Mouse (Mus musculus) neutrophil, adult 59 days (primary cell): ENCODE results near the gene Tnk1. TPM values are rescaled to one million over a fixed set of nuclear protein-coding genes. Genes with fewer than 3 reads are reported as not detected.

Experiments used
- total RNA-seq, 2 experiments: library from RNA; stranded (reverse); gene quantifications; 1 replicate in 1 of 2; 2 replicates in 1 of 2; pipeline ENCODE4 v1.2.4; 2023

Gene Tnk1
- not detected for total RNA-seq

DNA sequence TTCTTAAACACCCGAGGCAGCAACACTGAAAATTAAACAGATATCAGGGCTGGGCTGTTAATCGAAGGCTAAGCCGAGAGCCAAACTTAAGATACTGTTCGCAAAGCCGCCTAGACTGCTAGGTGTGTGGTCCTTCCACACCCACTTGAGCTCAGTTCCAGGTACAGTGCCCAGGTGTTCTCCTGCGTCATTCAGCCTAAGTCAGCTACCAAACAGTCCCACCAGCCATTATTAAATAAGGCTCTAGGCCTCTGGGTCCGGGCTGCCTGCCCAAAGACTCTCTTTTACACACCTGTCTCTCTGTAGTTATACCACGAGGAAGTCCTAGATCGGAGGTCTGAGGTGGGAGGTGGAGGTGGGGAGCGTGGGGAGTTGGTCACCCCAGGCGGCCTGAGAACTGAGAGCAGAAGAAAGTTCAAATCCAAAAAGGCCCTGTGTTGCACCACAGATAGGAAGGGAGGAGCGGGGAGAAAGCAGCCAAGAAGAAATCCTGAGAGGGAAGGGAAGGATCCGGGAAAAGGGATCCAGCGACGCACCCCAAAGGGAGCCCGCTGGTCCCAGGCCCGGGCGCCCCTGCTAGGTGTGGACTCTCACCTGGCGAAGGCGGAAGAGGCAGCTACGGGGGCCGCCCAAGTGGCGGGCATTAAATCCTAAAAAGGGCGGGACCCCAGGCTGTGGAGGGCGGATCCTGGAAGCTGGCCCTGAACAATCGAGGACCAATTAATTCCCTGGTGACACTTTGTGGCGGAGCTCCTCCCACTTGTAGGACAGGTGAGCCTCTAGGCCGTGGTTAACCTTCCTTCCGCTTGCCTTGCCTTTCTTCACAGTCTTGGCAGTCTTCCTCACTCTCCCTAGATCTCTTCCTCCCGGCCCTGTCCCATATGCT, at the start of gene Tnk1:
TSS of gene Tnk1 (minus strand) at position 618 of the 886 bp plus-strand sequence.

DNA sequence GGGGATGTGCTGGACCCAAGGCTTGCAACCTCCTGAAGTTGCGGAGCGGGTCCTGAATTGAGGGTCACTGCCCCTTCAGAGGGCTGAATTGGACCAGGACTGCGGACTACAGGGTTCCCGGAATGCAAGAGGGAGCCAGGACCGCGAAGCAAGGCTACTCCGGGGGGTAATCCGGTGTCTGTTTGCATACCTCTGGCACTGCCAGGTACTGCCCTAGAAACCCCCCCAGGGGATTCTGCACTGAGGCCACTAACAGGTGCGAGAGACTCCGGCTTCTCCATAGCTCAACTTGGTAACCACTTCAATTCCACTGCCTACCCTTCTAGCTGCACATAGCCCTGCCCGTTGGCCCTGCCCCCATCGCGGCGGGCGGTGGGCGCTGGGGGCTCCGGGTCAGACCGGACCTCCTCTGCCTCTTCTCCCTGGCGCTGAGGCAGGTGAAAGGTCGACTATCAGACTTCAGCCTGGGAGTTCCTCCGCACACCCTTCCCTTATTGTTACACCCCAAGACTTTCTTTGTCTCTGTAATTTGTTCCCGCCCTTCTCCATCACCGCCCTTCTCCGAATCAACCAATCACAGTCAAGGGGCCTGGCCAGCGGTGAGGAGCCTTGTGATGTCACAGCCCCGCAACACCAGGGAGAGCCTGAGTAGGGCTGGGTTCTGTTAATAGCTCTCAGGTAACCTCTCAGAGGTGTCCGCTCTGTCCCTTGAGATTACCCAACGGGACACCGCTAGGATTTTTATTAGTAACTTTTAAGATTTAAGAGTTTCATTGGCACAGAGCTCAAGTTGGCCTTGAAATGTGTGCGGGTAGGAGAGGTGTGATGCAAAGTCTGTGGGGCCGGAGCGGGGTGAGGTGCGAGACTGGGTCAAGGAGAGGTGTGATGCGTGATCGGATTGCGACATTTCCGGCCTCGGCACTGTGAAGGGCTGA, 42.2 kb upstream of the Tnk1 start, which contains the start of the genes 2810408A11Rik and Neurl4:
TSS of gene 2810408A11Rik (minus strand) at position 517 of the 935 bp plus-strand sequence.
TSS of gene Neurl4 (plus strand) at position 602 of the 935 bp plus-strand sequence.

DNA sequence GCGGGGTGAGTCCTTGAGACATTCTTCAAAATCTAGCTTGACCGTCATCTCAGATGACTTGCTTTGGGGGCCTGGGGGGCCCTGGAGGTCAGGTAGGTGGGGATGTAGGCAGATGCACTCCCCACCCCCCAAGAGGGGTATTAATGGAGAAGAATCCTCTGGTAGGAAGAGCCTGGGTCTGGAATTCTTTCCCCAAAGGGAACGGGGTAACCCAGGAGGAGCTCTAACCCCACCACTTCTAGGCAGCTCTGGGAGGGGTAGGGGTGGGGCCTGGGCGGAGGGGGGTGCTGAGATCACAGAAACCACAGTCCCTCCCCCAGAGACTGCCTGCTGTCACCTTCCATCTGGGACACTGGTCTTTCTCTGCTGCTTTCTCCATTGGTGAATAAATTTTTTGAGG, 36.8 kb upstream of the Tnk1 start, which contains the start of gene Acap1:
TSS of gene Acap1 (minus strand) at position 249 of the 400 bp plus-strand sequence.

DNA sequence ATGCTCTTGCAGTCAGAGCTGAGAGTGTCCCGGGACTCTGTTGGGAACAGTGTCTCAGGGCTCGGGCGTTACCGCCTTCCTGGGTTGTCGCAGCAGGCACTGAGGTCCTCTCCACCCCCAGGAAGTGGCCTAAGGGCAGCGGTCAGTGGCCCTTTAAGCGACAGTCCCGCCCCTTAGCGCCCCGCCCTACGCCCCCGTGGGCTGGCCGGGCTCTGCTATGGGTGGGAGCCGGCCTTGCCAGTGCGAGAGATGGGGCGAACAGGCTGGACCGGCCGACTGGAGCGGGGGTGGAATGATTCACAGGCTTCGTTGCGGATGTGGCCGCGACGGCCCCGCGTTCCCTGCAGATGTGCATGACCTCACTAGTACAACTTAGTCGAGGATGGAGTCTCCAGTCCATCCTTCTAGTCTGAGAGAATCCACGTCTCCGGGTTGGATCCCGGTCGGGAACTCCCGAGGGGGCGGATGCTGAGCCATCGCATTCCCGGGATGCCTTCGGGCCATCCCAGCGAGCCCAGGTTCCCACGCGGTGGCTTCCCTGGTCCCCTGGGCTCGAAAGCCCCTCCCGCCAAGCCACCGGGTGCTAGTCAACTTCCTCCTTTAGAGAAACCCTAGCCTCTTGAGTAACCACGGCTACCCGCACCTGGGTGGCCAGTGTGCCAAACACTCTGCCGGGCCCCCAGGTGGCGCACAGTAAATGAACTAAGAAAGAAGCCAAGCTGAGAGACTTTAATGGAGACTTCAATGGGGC, 22.5 kb upstream of the Tnk1 start, which contains the start of gene Kctd11:
TSS of gene Kctd11 (minus strand) at position 554 of the 751 bp plus-strand sequence.

DNA sequence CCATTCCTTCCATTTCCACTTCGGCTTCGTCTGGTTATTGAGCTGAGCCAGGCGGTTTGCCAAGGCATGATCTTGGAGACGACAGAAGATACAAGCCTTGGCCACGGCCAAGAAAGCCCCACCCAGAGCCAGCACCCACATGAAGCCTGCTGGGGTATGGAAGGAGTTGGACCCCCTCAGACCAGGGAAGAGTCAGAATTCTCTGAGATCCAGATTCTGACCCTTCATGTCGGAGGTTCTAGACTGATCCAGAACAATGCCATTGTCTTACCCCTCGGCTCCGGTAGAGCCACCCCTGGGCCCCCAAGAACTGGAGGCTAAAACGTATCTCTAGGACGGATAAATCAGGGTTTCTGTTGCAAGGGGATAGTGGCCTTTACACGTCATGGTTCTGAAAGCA, 19.3 kb upstream of the Tnk1 start, which contains the start of gene Tmem95:
TSS of gene Tmem95 (minus strand) at position 141 of the 400 bp plus-strand sequence.

DNA sequence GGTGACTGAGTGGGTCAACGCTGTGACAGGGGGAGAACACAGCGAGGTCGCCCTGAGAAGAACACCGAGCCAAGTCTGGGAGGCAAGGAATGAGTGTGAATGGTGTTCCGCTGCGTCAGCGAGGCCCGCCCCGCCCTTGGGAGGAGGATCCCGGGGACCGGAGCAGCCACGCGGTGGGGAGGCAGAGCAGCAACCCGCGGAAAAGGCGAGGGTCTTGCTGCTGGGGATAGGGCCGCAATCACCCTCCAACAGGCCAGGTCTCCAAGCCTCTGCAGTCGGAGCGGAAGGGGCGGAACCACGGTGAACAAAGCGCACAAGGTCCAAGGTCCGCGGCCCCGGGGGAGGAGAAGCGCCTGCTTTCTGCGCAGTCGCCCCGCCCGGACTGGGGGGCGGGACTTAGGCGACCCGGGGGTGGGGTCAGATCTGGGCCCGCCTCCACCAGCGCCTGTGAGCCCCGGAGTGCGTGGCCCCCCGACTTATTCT, 12.3 kb downstream of the Tnk1 start, which contains the start of gene Plscr3:
TSS of gene Plscr3 (plus strand) at position 179 of the 483 bp plus-strand sequence.

DNA sequence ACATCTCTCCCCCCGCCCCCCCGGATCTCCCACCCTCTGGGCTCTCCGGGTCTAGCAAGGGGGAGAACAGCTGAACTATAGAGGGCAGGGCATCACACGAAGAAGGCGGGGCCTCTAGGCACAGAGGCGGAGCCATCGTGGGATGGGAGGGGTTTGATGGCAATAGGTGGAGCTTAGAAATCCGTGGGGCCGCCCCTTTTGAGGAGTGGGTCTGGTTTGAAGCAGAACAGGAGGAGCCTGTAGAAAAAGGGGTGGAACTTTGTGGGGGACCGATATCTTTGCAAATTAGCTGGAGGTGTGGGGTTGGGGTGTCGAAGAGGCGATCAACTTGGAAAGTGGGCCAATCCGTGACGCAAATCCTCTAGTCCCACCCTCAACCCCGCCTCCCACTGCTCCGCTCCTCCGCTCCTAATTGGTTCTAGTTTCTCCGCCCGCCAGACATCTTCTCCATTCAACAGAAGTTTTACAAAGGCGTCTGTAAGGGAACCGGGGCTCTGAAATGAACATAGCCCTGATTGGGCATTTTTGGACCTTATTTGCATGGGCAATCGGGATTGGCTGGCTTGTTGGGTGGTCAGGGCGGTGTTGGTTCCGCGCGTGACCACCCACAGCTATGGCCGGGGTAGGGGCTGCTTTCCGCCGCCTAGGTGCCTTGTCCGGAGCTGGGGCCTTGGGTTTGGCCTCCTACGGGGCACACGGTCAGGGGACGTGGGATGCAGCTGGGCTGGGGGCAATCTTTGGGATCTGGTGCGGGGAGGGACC, 20.4 kb downstream of the Tnk1 start, which contains the start of gene Tmem256:
TSS of gene Tmem256 (plus strand) at position 563 of the 762 bp plus-strand sequence.

DNA sequence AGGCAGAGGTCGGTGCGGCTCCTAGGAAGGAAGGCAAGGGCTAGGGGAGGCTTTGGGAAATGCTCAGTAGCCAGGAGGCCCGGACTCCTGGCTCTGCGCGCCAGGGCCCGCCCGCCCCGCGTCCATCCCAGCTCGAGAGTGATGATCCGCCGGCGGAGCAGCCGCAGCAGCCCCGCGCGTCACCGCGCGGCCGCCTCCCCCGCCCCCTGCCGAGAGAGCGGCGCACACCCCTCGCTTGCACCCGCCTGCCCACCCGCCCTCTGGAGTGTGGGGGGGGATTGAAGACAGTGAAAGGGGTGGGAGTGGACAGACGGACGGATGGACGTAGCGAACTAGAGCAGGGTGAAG, 21.0 kb downstream of the Tnk1 start, which contains the start of gene Nlgn2:
TSS of gene Nlgn2 (minus strand) at position 181 of the 348 bp plus-strand sequence.

DNA sequence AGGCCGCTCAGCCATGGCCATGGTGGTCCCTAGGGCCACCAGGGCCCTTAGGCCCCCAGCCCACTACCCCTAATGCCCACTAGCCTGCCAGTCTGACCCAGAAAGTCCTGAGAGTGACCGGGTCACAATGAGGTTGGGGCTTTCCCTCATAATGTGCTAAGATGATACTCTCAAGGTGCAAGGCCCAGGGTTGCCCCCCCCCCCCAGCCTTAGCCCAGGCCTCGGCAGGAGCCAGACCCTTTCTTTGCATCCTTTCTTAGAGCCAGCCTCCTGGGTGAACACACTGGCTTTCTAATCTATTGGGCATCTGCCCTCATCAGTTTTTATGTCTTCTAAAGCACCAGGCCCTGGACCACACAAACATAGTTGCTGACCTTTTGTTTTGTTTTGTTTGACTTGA, 36.5 kb downstream of the Tnk1 start, which contains the start of gene Spem1:
TSS of gene Spem1 (minus strand) at position 101 of the 400 bp plus-strand sequence.

DNA sequence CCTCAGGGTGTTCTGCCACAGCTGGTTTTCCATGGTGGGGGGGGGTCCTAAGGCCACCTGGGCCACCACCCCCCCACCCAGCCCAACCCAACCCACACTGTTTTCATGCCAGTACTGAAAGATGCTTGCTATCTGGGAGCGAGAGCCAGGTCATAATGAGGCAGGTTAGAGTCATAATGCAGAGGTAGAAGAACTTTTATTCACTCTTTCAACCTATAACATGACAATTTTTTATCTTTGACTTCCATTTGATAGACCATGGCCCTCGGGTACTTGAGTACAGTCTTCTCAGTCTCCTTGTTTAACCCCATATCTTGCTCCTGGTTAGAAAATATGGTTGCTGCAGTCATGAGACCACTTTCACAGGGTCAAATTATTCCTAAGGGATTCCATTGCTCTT, 40.2 kb downstream of the Tnk1 start, which contains the start of gene Spem2:
TSS of gene Spem2 (minus strand) at position 101 of the 400 bp plus-strand sequence.

DNA sequence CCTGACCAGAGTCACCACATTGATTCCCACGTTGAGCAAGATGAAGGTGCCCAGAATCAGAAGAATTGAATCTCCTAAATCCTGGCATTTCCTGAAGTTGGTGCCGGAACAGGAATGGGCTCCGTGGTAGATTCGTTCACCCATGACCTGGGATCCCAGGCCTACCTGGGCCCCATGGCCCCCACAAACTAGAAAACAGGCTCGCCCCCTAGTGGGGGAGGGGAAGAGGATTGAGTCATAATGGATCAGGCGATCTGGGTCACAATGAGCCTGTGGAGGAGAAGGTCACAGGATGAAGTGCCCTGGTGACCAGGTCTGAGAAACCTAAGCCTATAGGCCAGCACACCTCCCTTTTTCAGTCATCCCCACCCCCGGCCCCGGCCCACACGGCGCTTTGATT, 43.4 kb downstream of the Tnk1 start, which contains the start of gene Gm39566:
TSS of gene Gm39566 (minus strand) at position 144 of the 400 bp plus-strand sequence.

DNA sequence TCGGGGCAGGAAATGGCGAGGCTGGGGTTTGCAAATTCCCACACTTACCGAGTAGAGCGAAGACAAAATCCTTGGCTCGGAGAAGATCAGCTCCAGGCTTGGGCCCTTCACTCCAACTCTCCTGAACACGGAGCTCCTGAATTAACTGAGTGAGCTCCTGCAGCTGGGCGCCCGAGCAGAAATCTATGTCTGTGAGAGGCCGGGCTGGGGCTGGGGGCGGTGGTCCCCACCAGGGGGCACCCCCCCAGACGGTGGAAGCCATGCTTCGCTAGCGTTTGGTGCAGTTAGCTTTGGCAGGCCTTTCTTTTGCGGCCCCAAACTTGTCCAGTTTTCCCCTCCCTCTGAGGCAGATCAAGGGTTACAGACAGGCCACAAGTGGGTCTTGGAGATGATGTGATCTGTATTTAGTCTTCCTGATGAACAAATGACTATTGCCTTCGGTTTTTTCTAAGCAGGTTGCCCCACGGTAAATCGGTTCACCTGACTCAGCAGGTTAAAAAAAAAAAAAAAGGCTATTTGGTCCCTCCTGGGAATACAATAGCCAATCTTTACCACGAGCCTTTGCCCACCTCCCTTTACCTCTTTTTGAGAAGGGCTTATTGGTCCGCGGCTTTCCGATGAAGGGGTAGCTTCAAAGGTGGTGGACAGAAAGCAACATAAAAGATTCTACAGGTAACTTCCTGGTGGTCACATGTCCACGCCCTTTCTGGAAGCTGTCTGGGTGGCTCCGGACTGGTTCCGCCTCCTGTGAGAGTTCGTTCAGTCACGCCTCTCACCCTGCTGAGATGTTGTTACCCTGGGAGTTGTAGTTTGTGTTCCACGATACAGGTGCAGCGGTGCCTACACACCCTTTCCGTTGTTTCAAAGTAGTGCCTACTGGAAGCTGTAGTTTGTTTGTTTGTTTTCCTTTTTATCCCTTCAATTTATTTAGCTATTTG, 53.3 kb downstream of the Tnk1 start, which contains the start of gene Tmem102:
TSS of gene Tmem102 (minus strand) at position 653 of the 938 bp plus-strand sequence.

DNA sequence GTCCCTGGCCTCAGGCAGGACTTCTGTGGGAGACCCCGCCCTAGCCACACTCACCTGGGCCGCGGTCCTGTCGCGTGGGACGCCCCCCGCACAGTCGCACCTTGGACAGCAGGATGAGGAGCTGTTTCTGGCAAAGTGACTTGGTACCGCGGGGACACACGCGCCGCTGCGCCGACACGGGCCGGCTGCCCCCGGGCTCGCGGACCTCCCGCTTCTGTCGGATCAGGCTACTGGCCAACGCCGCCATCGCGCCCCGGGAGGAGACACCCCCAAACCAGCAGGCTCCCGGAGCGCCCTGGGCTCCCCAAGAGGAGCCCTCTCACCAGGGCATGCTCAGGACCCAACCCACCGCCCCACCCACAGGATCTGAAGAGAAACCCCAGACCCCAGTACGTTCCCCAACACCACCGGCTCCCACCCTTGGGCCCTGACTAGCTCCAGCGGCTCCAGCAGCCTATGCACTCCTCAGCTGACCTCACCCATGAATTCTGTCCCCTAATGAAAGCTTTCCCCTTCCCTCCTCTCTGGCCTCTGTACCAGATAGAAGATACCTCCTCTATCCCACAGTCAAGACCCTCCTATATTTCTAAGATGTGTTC, 57.1 kb downstream of the Tnk1 start, which contains the start of gene Fgf11:
TSS of gene Fgf11 (minus strand) at position 479 of the 599 bp plus-strand sequence.

Other genes with a start within 250 kb of the Tnk1 start
- gene Shbg, start 240.8 kb downstream of the Tnk1 start, total RNA-seq = not detected
- gene Sat2, start 236.7 kb downstream of the Tnk1 start, total RNA-seq = not detected
- 10 to 100 TPM; 39.1 to 51.4 TPM for gene Fxr2, start 225.7 kb downstream of the Tnk1 start, total RNA-seq
- under 1 TPM in 1 of 2 experiments, not detected in 1; 0.62 TPM for gene Sox15, start 203.4 kb downstream of the Tnk1 start, total RNA-seq
- 10 to 100 TPM; 54.1 to 58.1 TPM for gene Mpdu1, start 196.1 kb downstream of the Tnk1 start, total RNA-seq
- gene Cd68, start 192.6 kb downstream of the Tnk1 start, total RNA-seq = 100 to 1,000 TPM; 111 to 170 TPM
- gene Eif4a1, start 186.3 kb downstream of the Tnk1 start, total RNA-seq = 100 to 1,000 TPM; 570 to 577 TPM
- 10 to 100 TPM; 66.6 to 83.8 TPM for gene Senp3, start 176.6 kb downstream of the Tnk1 start, total RNA-seq
- gene Tnfsf13, start 172.9 kb downstream of the Tnk1 start, total RNA-seq = 10 to 100 TPM; 12.1 to 17.1 TPM
- 10 to 100 TPM in 1 of 2 experiments, 1 to 10 TPM in 1; 6.9 to 12.4 TPM for gene Tnfsf12, start 162.9 kb downstream of the Tnk1 start, total RNA-seq
- 1 to 10 TPM; 4.5 to 7.2 TPM for gene Tnfsfm13, start 162.6 kb downstream of the Tnk1 start, total RNA-seq
- 10 to 100 TPM; 81.5 to 86.5 TPM for gene Polr2a, start 100.1 kb downstream of the Tnk1 start, total RNA-seq
- not detected for gene Slc35g3, start 96.8 kb downstream of the Tnk1 start, total RNA-seq
- gene Zbtb4, start 92.8 kb downstream of the Tnk1 start, total RNA-seq = 1 to 10 TPM; 2.8 to 2.9 TPM
- gene Chrnb1, start 62.8 kb downstream of the Tnk1 start, total RNA-seq = 1 to 10 TPM in 1 of 2 experiments, under 1 TPM in 1; 0.86 to 1.8 TPM
- under 1 TPM in 1 of 2 experiments, not detected in 1; 0.11 TPM for gene Fgf11, start 56.9 kb downstream of the Tnk1 start, total RNA-seq
- not detected for gene Tmem102, start 53.1 kb downstream of the Tnk1 start, total RNA-seq
- not detected for gene Gm39566, start 43.4 kb downstream of the Tnk1 start, total RNA-seq
- gene Spem2, start 40.3 kb downstream of the Tnk1 start, total RNA-seq = not detected
- not detected for gene Spem1, start 36.5 kb downstream of the Tnk1 start, total RNA-seq
- 1 to 10 TPM; 1.5 to 1.8 TPM for gene Nlgn2, start 20.9 kb downstream of the Tnk1 start, total RNA-seq
- gene Tmem256, start 20.2 kb downstream of the Tnk1 start, total RNA-seq = 100 to 1,000 TPM in 1 of 2 experiments, 10 to 100 TPM in 1; 99.9 to 101 TPM
- gene Plscr3, start 12.4 kb downstream of the Tnk1 start, total RNA-seq = 10 to 100 TPM; 34.4 to 38.0 TPM
- gene Tmem95, start 19.3 kb upstream of the Tnk1 start, total RNA-seq = not detected
- gene Kctd11, start 22.7 kb upstream of the Tnk1 start, total RNA-seq = 1 to 10 TPM; 8.4 to 8.8 TPM
- gene Acap1, start 36.8 kb upstream of the Tnk1 start, total RNA-seq = 100 to 1,000 TPM; 261 to 285 TPM
- gene 2810408A11Rik, start 42.3 kb upstream of the Tnk1 start, total RNA-seq = 1 to 10 TPM in 1 of 2 experiments, under 1 TPM in 1; 0.95 to 1.9 TPM
- 10 to 100 TPM; 17.9 to 18.5 TPM for gene Neurl4, start 42.3 kb upstream of the Tnk1 start, total RNA-seq
- gene Gps2, start 55.2 kb upstream of the Tnk1 start, total RNA-seq = 10 to 100 TPM; 75.4 to 79.7 TPM
- 100 to 1,000 TPM; 498 to 503 TPM for gene Eif5a, start 63.2 kb upstream of the Tnk1 start, total RNA-seq
- not detected for gene Ybx2, start 77.1 kb upstream of the Tnk1 start, total RNA-seq
- gene Slc2a4, start 89.5 kb upstream of the Tnk1 start, total RNA-seq = under 1 TPM; 0.55 to 0.60 TPM
- not detected for gene Cldn7, start 106.0 kb upstream of the Tnk1 start, total RNA-seq
- gene Ctdnep1, start 122.4 kb upstream of the Tnk1 start, total RNA-seq = 10 to 100 TPM; 65.2 to 68.4 TPM
- 10 to 100 TPM; 25.3 to 27.8 TPM for gene Elp5, start 123.8 kb upstream of the Tnk1 start, total RNA-seq
- 100 to 1,000 TPM; 537 TPM for gene Gabarap, start 132.4 kb upstream of the Tnk1 start, total RNA-seq
- 10 to 100 TPM; 43.3 to 47.1 TPM for gene Phf23, start 137.0 kb upstream of the Tnk1 start, total RNA-seq
- 10 to 100 TPM; 17.5 to 21.4 TPM for gene Dvl2, start 141.9 kb upstream of the Tnk1 start, total RNA-seq
- 10 to 100 TPM; 34.6 to 40.2 TPM for gene Acadvl, start 156.7 kb upstream of the Tnk1 start, total RNA-seq
- gene Dlg4, start 158.2 kb upstream of the Tnk1 start, total RNA-seq = 1 to 10 TPM; 5.7 to 6.7 TPM
- gene Asgr1, start 195.4 kb upstream of the Tnk1 start, total RNA-seq = not detected
- gene Asgr2, start 233.9 kb upstream of the Tnk1 start, total RNA-seq = under 1 TPM in 1 of 2 experiments, not detected in 1; 0.42 TPM